In genomic region chr10:41812566-41812965, GRCm38 (mm10) we compare ENCODE assay signal across 9 mouse cellular contexts. TPM values are rescaled to one million over a fixed set of nuclear protein-coding genes. Genes with fewer than 3 reads are reported as not detected.
DNase-seq lines count a peak whose midpoint lies in the region; ATAC-seq and TF ChIP-seq lines count a peak whose summit lies in the region.
"Had no signal": no experiment of that assay in that cellular context is flagged by ENCODE, and none has a peak within 500 bp of the region (broad histone marks: within the 10 kb centered on the region; RNA-seq: fewer than 3 reads in every experiment).

No protein-coding gene starts in this region.

- no peaks in the 10 kb centered on the region for H3K27me3 ChIP-seq in cerebellum, adult 2 months (ENCODE audit: control insufficient read depth, insufficient read depth, low read length)
- no peaks in the 10 kb centered on the region for H3K27me3 ChIP-seq in neural tube, embryonic 11.5 days (ENCODE audit: control insufficient read depth, insufficient read depth, low read length)
- no peaks in the 10 kb centered on the region for H3K27me3 ChIP-seq in liver, embryonic 12.5 days (replicated peaks)
- H3K27me3 ChIP-seq in stomach, postnatal 0 days (ENCODE audit: control insufficient read depth, insufficient read depth, low read length): no peaks in the 10 kb centered on the region

- H3K9ac ChIP-seq in neural tube, embryonic 11.5 days (ENCODE audit: low read length): no peak overlapping the region
- H3K9ac ChIP-seq in liver, embryonic 12.5 days: peak overlapping the region; percentile 96
- no peak overlapping the region for H3K9ac ChIP-seq in stomach, postnatal 0 days (ENCODE audit: low read length)

- no peak for TF ChIP-seq EP300 in stomach, postnatal 0 days (optimal IDR thresholded peaks at IDR 0.05)

- H3K36me3 ChIP-seq in neural tube, embryonic 11.5 days (ENCODE audit: control insufficient read depth, insufficient read depth, low read length): no peaks in the 10 kb centered on the region
- H3K36me3 ChIP-seq in liver, embryonic 12.5 days: no peaks in the 10 kb centered on the region
- no peaks in the 10 kb centered on the region for H3K36me3 ChIP-seq in stomach, postnatal 0 days (ENCODE audit: control insufficient read depth, insufficient read depth, low read length)

- H3K27ac ChIP-seq in cerebellum, adult 2 months (ENCODE audit: insufficient read depth, low read length): no peak overlapping the region
- H3K27ac ChIP-seq in neural tube, embryonic 11.5 days (ENCODE audit: low read depth, low read length): no peak overlapping the region
- no peak overlapping the region for H3K27ac ChIP-seq in liver, embryonic 12.5 days
- no peak overlapping the region for H3K27ac ChIP-seq in stomach, postnatal 0 days (replicated peaks)

- peak overlapping the region; percentile 31 for H3K4me3 ChIP-seq in cerebellum, adult 2 months (replicated peaks; ENCODE audit: insufficient read depth, low read depth, low read length)
- no peak overlapping the region for H3K4me3 ChIP-seq in neural tube, embryonic 11.5 days (ENCODE audit: low read depth, low read length)
- peak overlapping the region; percentile 88 for H3K4me3 ChIP-seq in liver, embryonic 12.5 days
- peak overlapping the region; percentile 17 for H3K4me3 ChIP-seq in stomach, postnatal 0 days (ENCODE audit: low read depth, low read length)

- H3K9me3 ChIP-seq in neural tube, embryonic 11.5 days (ENCODE audit: control insufficient read depth, low read length): no peaks in the 10 kb centered on the region
- H3K9me3 ChIP-seq in liver, embryonic 12.5 days (replicated peaks): no peaks in the 10 kb centered on the region
- no peaks in the 10 kb centered on the region for H3K9me3 ChIP-seq in stomach, postnatal 0 days (ENCODE audit: control insufficient read depth, low read length)

- no peak for DNase-seq in cerebellum, adult 2 months
- no peak for DNase-seq in cerebellum, adult 9-11 months
- DNase-seq in neural tube, embryonic 11.5 days (ENCODE audit: low spot score): no peak
- DNase-seq in neural tube, embryonic 10.5 days (ENCODE audit: extremely low spot score, low spot score): no peak
- no peak for DNase-seq in stomach, postnatal 0 days (ENCODE audit: low spot score)
- no peak for DNase-seq in layer of hippocampus, postnatal 14 days (ENCODE audit: low spot score in 2 of 2)
- no peak for DNase-seq in ovary, postnatal 36 days (ENCODE audit: low spot score)
- DNase-seq: lung, postnatal 36 days had no signal

- no peak for ATAC-seq in neural tube, embryonic 11.5 days (ENCODE audit: insufficient read depth, low FRiP score, low TSS enrichment)
- no peak for ATAC-seq in liver, embryonic 12.5 days
- ATAC-seq in stomach, postnatal 0 days (ENCODE audit: low FRiP score, low TSS enrichment): no peak

- no peak for TF ChIP-seq POLR2A in cerebellum, adult 2 months (IDR thresholded peaks at IDR 0.05; ENCODE audit: borderline replicate concordance, insufficient read depth, low read length)

- WGBS in cerebellum, adult 2 months: 65% methylated on average over 6 of the region's 6 CpGs
- WGBS in neural tube, embryonic 11.5 days: 90% methylated on average over 6 of the region's 6 CpGs
- WGBS in liver, embryonic 12.5 days (ENCODE audit: insufficient replicate concordance): 57% methylated on average over 6 of the region's 6 CpGs
- 60% methylated on average over 6 of the region's 6 CpGs for WGBS in stomach, postnatal 0 days

- H3K4me2 ChIP-seq in neural tube, embryonic 11.5 days (ENCODE audit: low read depth): peak overlapping the region; percentile 60
- H3K4me2 ChIP-seq in liver, embryonic 12.5 days: peak overlapping the region; percentile 85
- peak overlapping the region; percentile 46 for H3K4me2 ChIP-seq in stomach, postnatal 0 days (replicated peaks; ENCODE audit: low read depth)

- peaks cover 10% of the 10 kb centered on the region for H3K4me1 ChIP-seq in cerebellum, adult 2 months (ENCODE audit: control insufficient read depth, insufficient read depth, low read length)
- H3K4me1 ChIP-seq in neural tube, embryonic 11.5 days (ENCODE audit: control insufficient read depth, insufficient read depth, low read length): peaks cover 11% of the 10 kb centered on the region; the same call in 1 of the 2 replicates
- peaks cover 58% of the 10 kb centered on the region for H3K4me1 ChIP-seq in liver, embryonic 12.5 days
- H3K4me1 ChIP-seq in stomach, postnatal 0 days (replicated peaks; ENCODE audit: control insufficient read depth, insufficient read depth): 0 out of 2 replicates have a peak, but pooled peaks cover 3% of the 10 kb centered on the region

- TF ChIP-seq CTCF in cerebellum, adult 2 months (IDR thresholded peaks at IDR 0.05; ENCODE audit: borderline replicate concordance, insufficient read depth, low read depth, low read length): no peak
- no peak for TF ChIP-seq CTCF in stomach, postnatal 0 days (IDR thresholded peaks at IDR 0.05; ENCODE audit: low read depth)

RNA-seq across cellular contexts. Expression of gene Sesn1, which starts 2.8 kb away (rescaled TPM):
- 67.7 and 76.9 TPM in 2 replicates for polyA plus RNA-seq in cerebellum, adult 2 months (2012; rRNA removed)
- polyA plus RNA-seq in neural tube, embryonic 11.5 days (2014; fragmentation: Nextera tagmentation; extraction: Ambion mirVana): 24.7 and 30.5 TPM in 2 replicates
- 22.5 and 24.8 TPM in 2 replicates for polyA plus RNA-seq in liver, embryonic 12.5 days (2016; fragmentation: Nextera tagmentation; extraction: Ambion mirVana)
- polyA plus RNA-seq in stomach, postnatal 0 days (2015; fragmentation: Nextera tagmentation; extraction: Ambion mirVana): 18.2 and 20.1 TPM in 2 replicates
- total RNA-seq in layer of hippocampus, postnatal 14 days (2021): 10 to 100 TPM; 37.1 to 38.6 TPM

RNA-seq across cellular contexts. Expression of gene Cep57l1, which starts 2.9 kb away (rescaled TPM):
- 5.3 and 5.4 TPM in 2 replicates for polyA plus RNA-seq in cerebellum, adult 2 months (2012; rRNA removed)
- polyA plus RNA-seq in neural tube, embryonic 11.5 days (2014; fragmentation: Nextera tagmentation; extraction: Ambion mirVana): 17.8 and 19.1 TPM in 2 replicates
- 19.9 and 20.0 TPM in 2 replicates for polyA plus RNA-seq in liver, embryonic 12.5 days (2016; fragmentation: Nextera tagmentation; extraction: Ambion mirVana)
- polyA plus RNA-seq in stomach, postnatal 0 days (2015; fragmentation: Nextera tagmentation; extraction: Ambion mirVana): 5.3 and 6.0 TPM in 2 replicates
- 1 to 10 TPM; 6.1 to 6.6 TPM for total RNA-seq in layer of hippocampus, postnatal 14 days (2021)
